Comparison of ENCODE assay signal across 8 mouse cellular contexts in the genomic region with DNA sequence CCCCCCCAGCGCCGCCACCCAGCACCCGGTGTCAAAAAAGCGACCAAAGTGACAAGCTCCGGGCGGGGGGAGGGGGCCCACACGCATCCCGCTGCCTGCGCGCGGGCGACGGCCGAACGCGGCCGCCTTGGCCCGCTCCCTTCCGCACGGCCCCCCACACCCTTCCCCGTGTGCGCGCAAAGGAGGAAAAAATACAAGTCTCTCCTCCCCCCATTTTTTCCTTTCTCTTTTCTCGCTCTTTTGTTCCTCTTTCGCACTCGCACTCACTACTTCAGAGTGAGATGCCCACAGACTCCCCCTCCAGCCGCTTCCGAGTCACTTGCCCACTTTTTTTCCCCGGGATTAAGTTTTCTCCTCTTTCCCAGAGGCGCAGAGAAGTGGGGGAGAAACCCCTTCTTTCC. TPM values are rescaled to one million over a fixed set of nuclear protein-coding genes. Genes with fewer than 3 reads are reported as not detected.
DNase-seq lines count a peak whose midpoint lies in the region; ATAC-seq and TF ChIP-seq lines count a peak whose summit lies in the region.

No protein-coding gene starts in this region.

- no peaks in the 10 kb centered on the region for H3K36me3 ChIP-seq in heart, embryonic 13.5 days
- H3K36me3 ChIP-seq in embryonic facial prominence, embryonic 10.5 days (replicated peaks): peaks cover 3% of the 10 kb centered on the region; the same call in 1 of the 2 replicates
- no peaks in the 10 kb centered on the region for H3K36me3 ChIP-seq in intestine, embryonic 14.5 days (ENCODE audit: control insufficient read depth, insufficient read depth, low read length)
- H3K36me3 ChIP-seq in myocyte (ENCODE audit: control insufficient read depth, insufficient read depth): no peaks in the 10 kb centered on the region

- H3K4me3 ChIP-seq in heart, embryonic 13.5 days: peak overlapping the region; percentile 88
- peak overlapping the region; percentile 85 for H3K4me3 ChIP-seq in embryonic facial prominence, embryonic 10.5 days
- H3K4me3 ChIP-seq in intestine, embryonic 14.5 days (ENCODE audit: low read depth, low read length): peak overlapping the region; percentile 69
- peak overlapping the region; percentile 84 for H3K4me3 ChIP-seq in myocyte

- no peaks in the 10 kb centered on the region for H3K79me2 ChIP-seq in myocyte (ENCODE audit: control insufficient read depth, insufficient read depth)

- H3K27ac ChIP-seq in heart, embryonic 13.5 days (replicated peaks): peak overlapping the region; percentile 93
- peak overlapping the region; percentile 98 for H3K27ac ChIP-seq in embryonic facial prominence, embryonic 10.5 days (replicated peaks)
- H3K27ac ChIP-seq in intestine, embryonic 14.5 days (ENCODE audit: low read depth): peak overlapping the region; percentile 95

- peak overlapping the region; percentile 90 for H3ac ChIP-seq in myocyte (ENCODE audit: control insufficient read depth, insufficient read length)

- no peaks in the 10 kb centered on the region for H3K27me3 ChIP-seq in heart, embryonic 13.5 days (replicated peaks)
- no peaks in the 10 kb centered on the region for H3K27me3 ChIP-seq in embryonic facial prominence, embryonic 10.5 days (replicated peaks; ENCODE audit: low read depth, poor library complexity, severe bottlenecking)
- H3K27me3 ChIP-seq in intestine, embryonic 14.5 days (replicated peaks; ENCODE audit: control insufficient read depth, insufficient read depth, low read length): no peaks in the 10 kb centered on the region
- no peaks in the 10 kb centered on the region for H3K27me3 ChIP-seq in myocyte (ENCODE audit: control insufficient read depth, insufficient read depth, insufficient read length)

- H3K4me2 ChIP-seq in heart, embryonic 13.5 days: peak overlapping the region; percentile 93
- H3K4me2 ChIP-seq in intestine, embryonic 14.5 days (ENCODE audit: low read length): peak overlapping the region; percentile 53
- peak overlapping the region; percentile 100 for H3K4me2 ChIP-seq in myocyte (ENCODE audit: low read depth)

- H3K4me1 ChIP-seq in heart, embryonic 13.5 days: peaks cover 21% of the 10 kb centered on the region
- H3K4me1 ChIP-seq in embryonic facial prominence, embryonic 10.5 days: peaks cover 26% of the 10 kb centered on the region
- H3K4me1 ChIP-seq in intestine, embryonic 14.5 days (replicated peaks; ENCODE audit: control insufficient read depth, insufficient read depth, low read length): peaks cover 7% of the 10 kb centered on the region; the same call in 1 of the 2 replicates

- DNase-seq in heart, postnatal 36 days: no peak
- peak; percentile 71 for DNase-seq in CD4-positive, CD25-positive, alpha-beta regulatory T cell, adult 2 months (ENCODE audit: low read depth, low spot score)
- peak; percentile 56 for DNase-seq in embryonic facial prominence, embryonic 10.5 days (ENCODE audit: low spot score)
- DNase-seq in intestine, embryonic 14.5 days (ENCODE audit: low spot score): no peak
- DNase-seq in layer of hippocampus, adult 11-12 months (ENCODE audit: low spot score): no peak

- no peaks in the 10 kb centered on the region for H3K9me3 ChIP-seq in heart, embryonic 13.5 days
- no peaks in the 10 kb centered on the region for H3K9me3 ChIP-seq in embryonic facial prominence, embryonic 10.5 days
- H3K9me3 ChIP-seq in intestine, embryonic 14.5 days (ENCODE audit: control insufficient read depth, low read length): no peaks in the 10 kb centered on the region

- ATAC-seq in heart, embryonic 13.5 days (ENCODE audit: extremely low read depth, insufficient number of reproducible peaks, low FRiP score, low TSS enrichment): 0 out of 2 replicates have a peak, but pooled peaks have one; percentile 28
- peak; percentile 45 for ATAC-seq in intestine, embryonic 14.5 days (replicated peaks; ENCODE audit: low FRiP score, low TSS enrichment, low read depth)
- no peak for ATAC-seq in monocyte, adult 5-6 weeks (replicated peaks; ENCODE audit: insufficient number of reproducible peaks, low FRiP score, low TSS enrichment, poor library complexity, severe bottlenecking)

- intact Hi-C loops in heart, postnatal 36 days (cut with DNase I): loop anchor here (2.0 kb wide), 1 partner anchor 515 kb away; no protein-coding TSS in a partner anchor

- WGBS in heart, embryonic 13.5 days: 1% methylated on average over 23 of the region's 30 CpGs
- WGBS in embryonic facial prominence, embryonic 10.5 days: under 1% methylated on average over 26 of the region's 30 CpGs
- under 1% methylated on average over 12 of the region's 30 CpGs for WGBS in intestine, embryonic 14.5 days

- H3K9ac ChIP-seq in heart, embryonic 13.5 days: peak overlapping the region; percentile 94
- peak overlapping the region; percentile 94 for H3K9ac ChIP-seq in intestine, embryonic 14.5 days (ENCODE audit: low read length)

- TF ChIP-seq POLR2A in myocyte (IDR thresholded peaks at IDR 0.05; ENCODE audit: insufficient read length, low read depth): no peak

TF ChIP-seq in myocyte, 11 proteins besides CTCF, POLR2A, EP300 and RAD21:
- TF ChIP-seq POLR2AphosphoS2 (IDR thresholded peaks at IDR 0.05; ENCODE audit: insufficient read length, low read depth) (no peak), CEBPB (IDR thresholded peaks at IDR 0.05; ENCODE audit: insufficient read depth, poor library complexity, severe bottlenecking) (no peak), MAX (IDR thresholded peaks at IDR 0.05; ENCODE audit: low read depth) (no peak), MYOD1 (IDR thresholded peaks at IDR 0.05; ENCODE audit: control insufficient read depth in 1 of 3, insufficient read length in 2 of 3, low read depth in 2 of 3) (no peak), REST (IDR thresholded peaks at IDR 0.05; ENCODE audit: insufficient read depth, insufficient read length) (no peak), TCF12 (IDR thresholded peaks at IDR 0.05; ENCODE audit: insufficient read depth, poor library complexity, severe bottlenecking) (no peak), E2F4 (IDR thresholded peaks at IDR 0.05; ENCODE audit: insufficient read depth) (no peak), TCF3 (IDR thresholded peaks at IDR 0.05; ENCODE audit: insufficient read length, low read depth) (no peak), SRF (IDR thresholded peaks at IDR 0.05; ENCODE audit: control insufficient read depth, insufficient read length, low read depth) (no peak), MYOG (IDR thresholded peaks at IDR 0.05; ENCODE audit: control insufficient read depth in 1 of 3, insufficient read depth in 1 of 3, insufficient read length in 2 of 3, low read depth in 2 of 3) (no peak), USF1 (IDR thresholded peaks at IDR 0.05; ENCODE audit: low read depth) (no peak)

RNA-seq across cellular contexts. Expression of a gene that starts 0.4 kb away (rescaled TPM):
- 8.6 and 8.9 TPM in 2 replicates for polyA plus RNA-seq in heart, embryonic 13.5 days (2015; fragmentation: Nextera tagmentation; extraction: Ambion mirVana)
- total RNA-seq in heart, postnatal 36 days (2021): 1 to 10 TPM; 7.1 to 8.7 TPM
- polyA plus RNA-seq in embryonic facial prominence, embryonic 10.5 days (2016; fragmentation: Nextera tagmentation; extraction: Ambion mirVana): 20.0 and 21.0 TPM in 2 replicates
- 12.3 and 14.6 TPM in 2 replicates for polyA plus RNA-seq in intestine, embryonic 14.5 days (2014; fragmentation: Nextera tagmentation; extraction: Ambion mirVana)
- 4.0 TPM for polyA plus RNA-seq in myocyte (2012; fragmentation: generic; extraction: Trizol)
- total RNA-seq in monocyte, adult 5-6 weeks (2017): 18.8 to 28.8 TPM (median 24.9 TPM) in 3 replicates

Comparison
In these comparisons a context has a peak if more than half of its experiments do, and no peak if none do; other contexts are left out.
1. DNase-seq: peak in CD4-positive, CD25-positive, alpha-beta regulatory T cell, adult 2 months (single experiment) and embryonic facial prominence, embryonic 10.5 days (single experiment); none in heart, postnatal 36 days (0 of 2), intestine, embryonic 14.5 days (single experiment) and layer of hippocampus, adult 11-12 months (single experiment).
2. Peak in every context shown above with its lines, with median percentiles within 50 percentile points of each other: H3K27ac ChIP-seq, H3K4me2 ChIP-seq and H3K4me3 ChIP-seq.